Mouse (Mus musculus) heart, embryonic 11.5 days (tissue): ENCODE measurements at regions not wholly inside any gene's neighbourhood (a gene's known extent, or its start where the extent isn't known, plus 50 kb on each side); places are given as distances from the start of the nearest gene placed in this dataset.
A peak's percentile ranks its signal among the peaks of the same experiment; 100 is the strongest.

Experiments used
- ATAC-seq: fragments of 200-750 bp; cut with Nextera tagmentation; replicated peaks from 2 replicates; pipeline ENCODE4 v1.8.0; 2017; ENCODE audit warnings: moderate library complexity; ENCODE audit not compliant: insufficient number of reproducible peaks, low FRiP score, low TSS enrichment
- H3K27ac ChIP-seq: fragments of 300-500 bp; sonication (generic); 2 replicates; pipeline ENCODE4 v1.5.1; 2014; ENCODE audit warnings: mild to moderate bottlenecking, low read depth, low read length
- H3K27me3 ChIP-seq: fragments of 300-500 bp; sonication (generic); 2 replicates; pipeline ENCODE4 v1.6.1; 2014; ENCODE audit warnings: mild to moderate bottlenecking, low read length, mixed read lengths; ENCODE audit not compliant: control insufficient read depth, insufficient read depth
- H3K36me3 ChIP-seq: fragments of 300-500 bp; sonication (generic); 2 replicates; pipeline ENCODE4 v1.6.1; 2014; ENCODE audit warnings: mild to moderate bottlenecking, low read length, moderate library complexity, mixed read lengths; ENCODE audit not compliant: control insufficient read depth, insufficient read depth
- H3K4me1 ChIP-seq: fragments of 300-500 bp; sonication (generic); 2 replicates; pipeline ENCODE4 v1.6.1; 2014; ENCODE audit warnings: low read length; ENCODE audit not compliant: control insufficient read depth, insufficient read depth
- H3K4me2 ChIP-seq: fragments of 300-500 bp; sonication (generic); 2 replicates; pipeline ENCODE4 v1.6.1; 2014; ENCODE audit warnings: mild to moderate bottlenecking, moderate library complexity
- H3K4me3 ChIP-seq: fragments of 300-500 bp; sonication (generic); 2 replicates; pipeline ENCODE4 v1.5.1; 2014; ENCODE audit warnings: low read depth, low read length
- H3K9ac ChIP-seq: fragments of 300-500 bp; sonication (generic); 2 replicates; pipeline ENCODE4 v1.6.1; 2014; ENCODE audit warnings: mild to moderate bottlenecking, low read depth, low read length, moderate library complexity
- H3K9me3 ChIP-seq: fragments of 300-500 bp; sonication (generic); replicated peaks from 2 replicates; pipeline ENCODE4 v1.6.1; 2016; ENCODE audit warnings: low read length; ENCODE audit not compliant: control insufficient read depth
- WGBS: fragments of 180-500 bp; shearing (Covaris S2); extraction: QIAGEN DNeasy Blood & Tissue Kit; methylation state at CpG from one replicate; pipeline ENCODE4 v1.1.7; 2014; ENCODE audit not compliant: insufficient replicate concordance; 5-methylcytosine and 5-hydroxymethylcytosine counted together

DNA sequence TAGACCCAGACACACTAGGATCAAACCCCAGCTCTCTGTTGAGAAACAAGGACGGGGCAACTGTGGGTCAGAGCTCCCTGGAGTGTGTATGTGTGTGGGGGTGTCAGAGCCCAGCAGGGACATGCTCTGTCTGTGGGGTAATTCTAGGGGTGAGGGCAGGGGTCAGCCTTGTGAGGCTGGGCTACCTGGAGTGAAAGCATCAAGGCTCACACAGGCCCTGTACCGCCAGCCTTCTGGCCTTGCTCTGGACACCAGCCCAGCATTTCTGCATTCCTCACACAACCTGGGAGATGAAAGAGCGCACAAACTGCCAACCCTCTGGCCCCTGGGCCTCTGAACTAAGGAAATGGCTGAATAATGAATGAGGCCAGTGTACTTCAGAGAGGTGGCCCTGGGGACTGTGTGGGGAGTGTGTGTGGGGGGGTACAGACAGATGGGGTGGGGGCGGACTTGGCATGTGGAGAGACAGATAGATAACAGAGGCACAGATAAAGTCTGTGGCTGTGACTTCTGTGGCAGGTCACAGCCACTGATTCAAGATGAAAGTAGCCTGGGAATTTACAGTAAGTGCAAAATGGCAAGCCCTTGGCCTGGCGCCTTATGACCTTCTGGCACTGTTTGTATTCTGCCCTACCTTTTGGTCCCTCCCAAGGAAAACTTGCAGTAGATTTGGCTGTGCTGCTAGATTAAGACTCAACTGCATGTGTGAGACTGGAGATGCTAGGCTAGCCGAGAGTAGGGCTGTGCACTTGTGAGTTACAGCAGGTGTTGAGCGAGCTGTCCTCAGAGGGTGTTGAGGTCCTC, 135.2 kb upstream of the 4931429L15Rik start:
- Histone ChIP-seq H3K9ac (no peak overlapping the region), H3K4me2 (no peak overlapping the region), H3K4me3 (no peak overlapping the region), H3K4me1 (peaks cover 6% of the 10 kb centered on the region; the same call in 1 of the 2 replicates), H3K27ac (no peak overlapping the region), H3K9me3 (no peaks in the 10 kb centered on the region), H3K27me3 (no peaks in the 10 kb centered on the region; the same call in 1 of the 2 replicates), H3K36me3 (no peaks in the 10 kb centered on the region)
- 39% methylated on average over 7 of the region's 7 CpGs for WGBS
- ATAC-seq = no peak

GRCm38 (mm10) chr9:46443191-46444095, 123.7 kb upstream of the 4931429L15Rik start:
- H3K27ac ChIP-seq = no peak overlapping the region
- peaks cover 4% of the 10 kb centered on the region; the same call in 1 of the 2 replicates for H3K4me1 ChIP-seq
- ATAC-seq = no peak
- H3K9ac ChIP-seq = no peak overlapping the region
- peak overlapping the region; percentile 70 for H3K4me2 ChIP-seq
- peaks cover 57% of the 10 kb centered on the region for H3K27me3 ChIP-seq
- no peaks in the 10 kb centered on the region for H3K36me3 ChIP-seq
- under 1% methylated on average over 53 of the region's 53 CpGs for WGBS
- peak overlapping the region; percentile 37 for H3K4me3 ChIP-seq
- H3K9me3 ChIP-seq = no peaks in the 10 kb centered on the region

DNA sequence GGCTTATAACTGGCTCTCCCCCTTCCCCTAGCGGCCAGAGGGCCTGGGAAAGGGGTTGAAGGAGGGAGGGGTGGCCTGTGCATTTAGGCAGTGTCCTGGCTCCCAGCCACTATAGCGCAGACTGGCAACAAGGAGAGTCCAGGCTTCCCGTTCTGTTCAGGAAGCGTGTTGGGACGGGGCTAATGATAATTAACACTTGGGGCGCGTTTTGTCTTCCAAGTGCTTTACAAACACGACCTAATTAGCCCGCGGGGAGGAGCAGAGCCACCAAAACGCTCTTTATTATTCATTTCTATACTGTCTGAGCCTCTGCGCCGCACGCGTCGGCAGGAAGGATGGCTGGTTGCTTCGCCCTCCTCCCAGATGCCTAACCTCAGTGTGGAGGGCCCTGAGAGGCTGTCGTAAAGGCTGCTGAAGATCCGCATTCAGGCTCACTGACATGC, 123.0 kb upstream of the 4931429L15Rik start:
- Histone ChIP-seq H3K9me3 (no peaks in the 10 kb centered on the region), H3K4me2 (peak overlapping the region; percentile 70), H3K27me3 (peaks cover 57% of the 10 kb centered on the region), H3K4me1 (peaks cover 4% of the 10 kb centered on the region; the same call in 1 of the 2 replicates), H3K9ac (no peak overlapping the region), H3K36me3 (no peaks in the 10 kb centered on the region), H3K4me3 (peak overlapping the region; percentile 37), H3K27ac (no peak overlapping the region)
- 1% methylated on average over 19 of the region's 19 CpGs for WGBS
- no peak for ATAC-seq

DNA sequence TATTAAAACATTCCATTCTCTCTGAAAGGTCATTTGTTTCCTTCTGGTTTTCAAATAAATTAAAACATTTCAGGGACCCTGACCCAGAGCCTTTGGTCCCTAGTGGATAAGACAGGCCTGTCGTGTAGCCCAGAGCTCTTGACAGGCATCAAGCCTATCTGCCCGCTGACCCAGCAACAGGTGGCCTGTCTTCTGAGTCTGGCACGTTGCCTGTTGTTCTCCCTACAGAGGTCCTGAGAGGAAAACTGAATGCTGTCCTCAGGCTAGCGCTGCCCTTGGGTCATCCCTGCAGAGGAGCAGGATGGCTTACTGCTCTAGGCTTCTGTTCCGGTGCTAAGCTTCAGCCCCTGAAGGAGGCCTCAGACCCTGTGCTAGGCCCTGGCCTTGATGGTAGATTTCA, 120.4 kb upstream of the 4931429L15Rik start:
- no peak overlapping the region for H3K4me2 ChIP-seq
- H3K27me3 ChIP-seq = peaks cover 51% of the 10 kb centered on the region
- WGBS = 60% methylated on average over 5 of the region's 5 CpGs
- no peaks in the 10 kb centered on the region; the same call in 1 of the 2 replicates for H3K9me3 ChIP-seq
- no peak for ATAC-seq
- H3K27ac ChIP-seq = no peak overlapping the region
- peaks cover 4% of the 10 kb centered on the region; the same call in 1 of the 2 replicates for H3K4me1 ChIP-seq
- H3K4me3 ChIP-seq = no peak overlapping the region
- H3K9ac ChIP-seq = no peak overlapping the region
- H3K36me3 ChIP-seq = no peaks in the 10 kb centered on the region

DNA sequence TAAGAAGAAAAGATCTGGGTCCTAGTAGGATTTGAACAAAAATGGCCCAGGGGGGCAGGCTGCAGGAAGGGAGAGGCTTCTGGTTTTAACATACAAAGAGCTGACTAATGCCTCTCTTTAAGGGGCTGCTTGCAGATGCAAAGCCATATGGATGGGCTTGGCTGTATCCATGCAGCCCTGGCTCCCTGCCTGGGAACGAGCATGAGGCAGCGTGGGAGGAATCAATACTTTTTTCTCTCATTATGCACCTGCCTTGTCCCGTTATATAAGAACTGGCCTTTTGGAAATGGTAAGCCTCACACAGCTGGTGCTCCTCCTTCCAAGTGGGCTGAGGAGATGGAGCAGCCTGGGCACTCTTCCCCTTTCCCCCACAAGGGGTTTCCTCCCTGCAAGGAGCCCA, 114.9 kb upstream of the 4931429L15Rik start:
- H3K4me2 ChIP-seq = no peak overlapping the region
- no peaks in the 10 kb centered on the region; the same call in 1 of the 2 replicates for H3K9me3 ChIP-seq
- H3K27me3 ChIP-seq = peaks cover 22% of the 10 kb centered on the region
- H3K4me3 ChIP-seq = no peak overlapping the region
- 84% methylated on average over 3 of the region's 3 CpGs for WGBS
- H3K36me3 ChIP-seq = no peaks in the 10 kb centered on the region
- no peak overlapping the region for H3K9ac ChIP-seq
- no peak for ATAC-seq
- H3K27ac ChIP-seq = no peak overlapping the region
- H3K4me1 ChIP-seq = no peaks in the 10 kb centered on the region

- peaks cover 15% of the 10 kb centered on the region for H3K27me3 ChIP-seq
- H3K4me1 ChIP-seq = no peaks in the 10 kb centered on the region
- H3K4me3 ChIP-seq = no peak overlapping the region
- no peak overlapping the region for H3K4me2 ChIP-seq
- WGBS = 39% methylated on average over 5 of the region's 5 CpGs
- no peaks in the 10 kb centered on the region; the same call in 1 of the 2 replicates for H3K9me3 ChIP-seq
- no peaks in the 10 kb centered on the region for H3K36me3 ChIP-seq
- ATAC-seq = no peak
- no peak overlapping the region for H3K27ac ChIP-seq
- H3K9ac ChIP-seq = no peak overlapping the region
These were observed 113.9 kb upstream of the 4931429L15Rik start for GRCm38 (mm10) chr9:46433716-46434115.

DNA sequence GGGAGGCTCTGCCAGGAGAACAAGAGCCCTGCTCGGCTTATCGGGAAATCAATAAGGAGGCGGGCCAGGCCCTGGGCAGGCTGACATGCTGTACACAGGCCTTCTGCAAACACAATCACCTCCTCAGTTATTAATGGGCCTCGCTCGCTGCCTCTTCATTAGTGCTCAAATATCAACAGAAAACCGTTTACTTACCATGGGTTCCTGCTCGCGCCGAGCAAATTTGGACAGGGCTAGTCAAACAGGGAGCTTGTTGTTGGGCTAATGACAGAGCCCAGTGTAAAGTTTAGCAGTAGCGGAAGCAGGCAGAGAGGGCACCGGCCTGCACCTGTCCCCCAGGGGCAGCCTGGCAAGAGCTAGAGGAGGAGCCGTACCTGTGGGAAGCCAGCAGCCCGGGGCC, 111.3 kb upstream of the 4931429L15Rik start:
- WGBS = 74% methylated on average over 13 of the region's 13 CpGs
- Histone ChIP-seq H3K9ac (no peak overlapping the region), H3K4me3 (no peak overlapping the region), H3K4me2 (no peak overlapping the region), H3K9me3 (no peaks in the 10 kb centered on the region; the same call in 1 of the 2 replicates), H3K36me3 (no peaks in the 10 kb centered on the region), H3K27me3 (peaks cover 12% of the 10 kb centered on the region), H3K27ac (no peak overlapping the region), H3K4me1 (no peaks in the 10 kb centered on the region)
- no peak for ATAC-seq

GRCm38 (mm10) chr9:46423184-46423967, 103.6 kb upstream of the 4931429L15Rik start:
- H3K4me1 ChIP-seq = no peaks in the 10 kb centered on the region
- no peak overlapping the region for H3K4me3 ChIP-seq
- H3K27ac ChIP-seq = no peak overlapping the region
- H3K9me3 ChIP-seq = no peaks in the 10 kb centered on the region
- no peak overlapping the region for H3K9ac ChIP-seq
- H3K27me3 ChIP-seq = peaks cover 22% of the 10 kb centered on the region
- WGBS = 61% methylated on average over 12 of the region's 12 CpGs
- no peak for ATAC-seq
- no peaks in the 10 kb centered on the region for H3K36me3 ChIP-seq
- H3K4me2 ChIP-seq = no peak overlapping the region
